Mouse (Mus musculus): Measurements from ENCODE around the gene Fgf10. TPM values are rescaled to one million over a fixed set of nuclear protein-coding genes. Genes with fewer than 3 reads are reported as not detected.

The Fgf10 gene
- 1 to 10 TPM; 5.3 to 6.3 TPM for total RNA-seq (2021)

DNA sequence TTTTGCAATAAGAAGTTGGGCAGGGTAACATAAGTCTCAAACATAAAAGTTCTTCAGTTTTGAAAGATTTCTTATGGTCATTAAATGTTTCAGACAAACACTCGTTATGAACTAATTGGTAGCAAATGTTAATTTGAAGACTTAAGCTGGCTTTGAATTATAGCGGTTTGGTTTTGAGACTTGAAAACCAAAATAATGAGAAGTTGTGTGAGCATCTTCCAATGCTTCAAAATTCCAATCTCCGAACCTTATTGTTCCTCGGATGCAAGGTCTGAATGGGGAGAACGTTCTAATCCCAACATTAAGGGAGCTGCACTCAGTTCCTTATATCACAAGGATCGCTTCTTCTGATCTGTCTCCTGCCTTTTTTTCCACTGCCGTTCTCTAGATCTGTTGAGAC is at the start of gene Fgf10:
Fgf10 (plus strand) TSS at position 301 of the 400 bp plus-strand sequence.
- intact Hi-C loops (cut with DNase I): no loop called here
- no peak for DNase-seq (ENCODE audit: extremely low spot score in 1 of 2, low spot score in 2 of 2)

DNA sequence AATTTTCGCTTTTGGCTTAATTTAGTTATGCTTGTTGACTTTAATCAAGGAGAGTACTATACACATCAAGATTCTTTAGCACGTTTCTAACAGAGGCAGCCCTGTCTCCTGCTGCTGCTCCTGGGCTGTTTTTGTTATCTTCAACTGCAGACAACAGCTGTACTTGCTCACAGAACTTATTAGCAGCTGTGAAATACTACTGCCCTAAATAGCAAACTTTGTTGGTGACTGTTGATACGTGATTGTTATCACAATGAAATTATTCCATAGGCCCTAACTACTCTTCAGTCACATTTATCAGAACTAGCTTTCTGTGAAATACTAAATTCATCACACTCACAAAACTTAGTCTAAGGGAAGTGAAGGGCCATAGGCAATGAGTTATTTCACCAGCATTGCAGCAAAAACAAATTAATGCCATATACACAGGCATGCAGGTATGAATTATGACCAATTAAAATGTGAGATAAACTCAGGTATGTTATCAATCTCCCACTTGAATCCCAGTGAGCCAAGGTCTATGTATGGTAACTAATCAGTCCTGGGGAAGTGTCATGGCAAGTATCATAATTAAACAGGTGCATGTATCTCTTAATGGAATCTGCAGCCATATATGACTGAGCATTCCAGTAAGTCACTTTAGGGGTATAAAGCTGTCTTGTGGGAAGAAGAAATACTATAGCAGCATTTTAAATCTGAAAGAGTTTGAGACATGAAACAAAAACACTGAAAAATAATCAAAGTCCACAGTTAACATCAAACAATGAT is 39.7 kb upstream of the Fgf10 start:
- intact Hi-C loops (cut with DNase I): no loop called here

GRCm38 (mm10) chr13:118631500-118631899 is 38.1 kb upstream of the Fgf10 start:
- intact Hi-C loops (cut with DNase I): no loop called here
- no peak for DNase-seq (ENCODE audit: extremely low spot score in 1 of 2, low spot score in 2 of 2)

More for the DNA sequence above, 39.7 kb upstream of the Fgf10 start:
- DNase-seq (ENCODE audit: extremely low spot score in 1 of 2, low spot score in 2 of 2): no peak

DNA sequence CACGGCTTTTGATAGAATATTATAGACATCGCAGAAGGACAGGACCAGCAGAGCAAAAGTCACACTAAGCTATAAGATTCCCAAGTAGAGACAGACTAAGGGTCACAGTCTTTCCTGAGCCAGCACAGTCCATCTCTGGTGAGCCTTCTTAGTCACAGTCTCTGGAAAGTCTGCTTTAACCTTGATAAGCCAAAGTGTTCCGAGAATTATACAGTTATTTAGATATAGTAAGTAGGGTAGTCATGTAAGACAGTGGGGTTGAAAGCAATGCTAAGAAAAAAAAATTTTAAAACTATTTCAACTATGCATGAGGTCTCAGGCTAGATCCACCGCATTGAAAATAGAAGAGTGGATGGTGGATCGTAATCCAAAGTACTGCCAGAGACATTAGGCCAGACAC is 33.5 kb upstream of the Fgf10 start:
- DNase-seq (ENCODE audit: extremely low spot score in 1 of 2, low spot score in 2 of 2): no peak
- intact Hi-C loops (cut with DNase I): no loop called here

GRCm38 (mm10) chr13:118642585-118642984 is 27.0 kb upstream of the Fgf10 start:
- no peak for DNase-seq (ENCODE audit: extremely low spot score in 1 of 2, low spot score in 2 of 2)

GRCm38 (mm10) chr13:118643138-118643537 is 26.5 kb upstream of the Fgf10 start:
- intact Hi-C loops (cut with DNase I): no loop called here
- no peak for DNase-seq (ENCODE audit: extremely low spot score in 1 of 2, low spot score in 2 of 2)

More at GRCm38 (mm10) chr13:118642585-118642984, 27.0 kb upstream of the Fgf10 start:
- intact Hi-C loops (cut with DNase I): no loop called here

- no peak for DNase-seq (ENCODE audit: extremely low spot score in 1 of 2, low spot score in 2 of 2)
- intact Hi-C loops (cut with DNase I): no loop called here
Measured at GRCm38 (mm10) chr13:118656991-118657390, 12.6 kb upstream of the Fgf10 start.

- intact Hi-C loops (cut with DNase I): no loop called here
- no peak for DNase-seq (ENCODE audit: extremely low spot score in 1 of 2, low spot score in 2 of 2)
Measured at GRCm38 (mm10) chr13:118658031-118658430, 11.6 kb upstream of the Fgf10 start.

DNA sequence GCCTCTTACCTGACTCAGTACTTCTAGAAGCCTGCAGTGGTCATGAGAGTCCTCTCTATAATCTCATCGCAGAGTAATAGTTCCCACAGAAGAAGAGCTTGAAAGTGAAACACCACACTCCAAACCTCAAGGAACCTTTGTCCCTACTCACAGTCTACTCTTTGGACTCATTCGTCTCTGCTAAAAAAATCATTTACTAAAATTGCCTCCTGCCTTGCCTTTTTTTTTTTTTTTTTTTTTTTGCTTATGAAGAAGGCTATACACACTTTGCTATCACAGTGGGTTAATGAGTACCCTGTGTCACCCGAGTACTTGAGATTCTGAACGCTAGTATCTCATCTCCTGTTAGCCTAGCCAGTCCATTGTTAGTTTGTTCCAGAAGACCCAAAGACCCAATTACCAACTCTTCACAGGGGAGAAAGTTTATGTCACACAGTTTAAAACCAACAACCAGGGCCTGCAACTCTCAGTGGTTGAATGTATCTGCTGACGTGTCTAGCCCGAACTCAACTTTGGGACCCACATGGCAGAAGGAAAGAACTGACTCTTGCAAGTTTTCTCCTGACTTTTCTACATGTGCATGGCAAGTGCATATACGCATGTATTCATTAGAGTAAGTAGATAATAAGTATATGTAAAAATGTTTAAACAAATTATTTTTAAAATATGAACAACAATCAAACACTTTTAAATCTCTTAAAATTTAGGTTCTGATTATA is 10.8 kb upstream of the Fgf10 start:
- intact Hi-C loops (cut with DNase I): no loop called here
- no peak for DNase-seq (ENCODE audit: extremely low spot score in 1 of 2, low spot score in 2 of 2)

DNA sequence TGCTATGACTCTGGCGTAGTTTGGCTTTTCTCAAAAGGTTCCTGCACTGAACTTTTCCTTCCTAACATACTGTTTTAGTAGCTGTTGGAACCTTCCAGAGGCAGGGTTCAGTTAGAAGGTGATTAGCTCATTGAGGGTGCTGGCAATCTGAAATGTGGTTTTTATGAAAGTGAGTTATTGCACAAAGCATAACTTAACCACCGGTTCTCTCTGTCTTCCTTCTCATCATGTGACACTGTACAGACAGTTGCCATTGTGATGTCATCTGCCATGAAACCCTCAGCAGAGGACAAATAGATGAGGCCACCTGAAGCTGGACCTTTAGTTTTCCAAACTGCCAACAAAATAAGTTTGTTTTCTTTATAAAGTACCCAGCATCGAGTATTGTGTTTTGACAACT is 7.9 kb upstream of the Fgf10 start:
- intact Hi-C loops (cut with DNase I): no loop called here
- DNase-seq (ENCODE audit: extremely low spot score in 1 of 2, low spot score in 2 of 2): no peak

DNA sequence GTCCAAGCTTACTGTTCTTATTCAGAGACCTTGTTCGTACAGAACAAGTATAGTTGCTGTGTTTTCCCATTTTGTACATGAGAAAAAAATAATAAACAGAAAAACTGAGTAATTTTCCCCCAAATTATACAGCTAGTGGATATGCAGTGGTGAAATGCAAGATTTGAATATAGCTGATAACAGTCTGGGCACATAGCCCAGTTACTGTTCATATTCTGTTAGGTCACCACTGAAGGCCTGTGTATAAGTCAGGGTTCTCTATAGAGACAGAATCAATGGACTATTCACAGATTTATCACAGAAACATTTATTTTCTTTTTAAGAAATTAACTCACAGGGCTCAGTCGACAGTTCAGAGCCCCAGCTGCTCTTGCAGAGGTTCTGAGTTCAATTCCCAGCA is 4.7 kb upstream of the Fgf10 start:
- intact Hi-C loops (cut with DNase I): no loop called here
- DNase-seq (ENCODE audit: extremely low spot score in 1 of 2, low spot score in 2 of 2): no peak

- intact Hi-C loops (cut with DNase I): no loop called here
- no peak for DNase-seq (ENCODE audit: extremely low spot score in 1 of 2, low spot score in 2 of 2)
Measured at GRCm38 (mm10) chr13:118679228-118679627, 9.6 kb downstream of the Fgf10 start.

- DNase-seq (ENCODE audit: extremely low spot score in 1 of 2, low spot score in 2 of 2): no peak
- intact Hi-C loops (cut with DNase I): no loop called here
Measured at GRCm38 (mm10) chr13:118693049-118693448, 23.5 kb downstream of the Fgf10 start.

DNA sequence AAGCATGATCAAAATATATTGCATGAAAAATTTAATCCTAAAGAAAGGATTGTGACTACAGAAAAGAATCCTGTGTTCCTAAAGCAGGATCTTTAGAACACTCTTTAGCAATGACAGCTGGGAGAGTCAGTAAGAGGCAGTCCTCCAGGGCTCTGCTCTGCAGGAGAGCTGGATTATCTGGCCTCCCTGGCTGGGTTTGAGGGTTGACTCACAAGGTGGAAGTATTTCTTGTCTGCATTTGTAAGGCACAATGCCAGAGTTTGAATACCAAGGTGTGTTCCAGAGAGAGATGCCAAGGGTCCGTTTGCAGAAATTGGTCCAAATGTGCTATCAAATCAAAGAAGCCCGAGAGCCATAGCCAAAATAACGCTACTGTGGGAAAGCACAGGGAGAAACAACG is 25.5 kb downstream of the Fgf10 start:
- intact Hi-C loops (cut with DNase I): no loop called here
- DNase-seq (ENCODE audit: extremely low spot score in 1 of 2, low spot score in 2 of 2): no peak

- no peak for DNase-seq (ENCODE audit: extremely low spot score in 1 of 2, low spot score in 2 of 2)
- intact Hi-C loops (cut with DNase I): no loop called here
Measured at GRCm38 (mm10) chr13:118703727-118704126, 34.1 kb downstream of the Fgf10 start.

DNA sequence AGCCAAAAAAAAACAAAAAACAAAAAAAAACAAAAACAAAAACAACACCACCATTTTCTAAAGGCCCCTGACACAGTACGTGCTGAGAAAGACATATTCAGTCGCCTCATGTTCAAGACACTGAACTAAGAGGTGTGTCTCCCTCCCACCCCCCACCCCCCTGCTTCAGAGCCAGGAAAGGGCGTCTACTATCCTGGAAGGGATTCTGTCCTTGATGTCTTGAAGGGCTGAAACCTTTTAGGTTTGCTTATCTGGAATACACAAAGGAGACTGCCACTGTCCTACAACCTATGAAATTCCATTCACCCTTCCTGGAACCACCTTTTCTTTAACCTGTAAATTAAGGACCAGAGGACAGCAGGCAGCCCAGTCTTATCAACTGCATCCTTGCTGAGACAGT is 36.1 kb downstream of the Fgf10 start:
- no peak for DNase-seq (ENCODE audit: extremely low spot score in 1 of 2, low spot score in 2 of 2)
- intact Hi-C loops (cut with DNase I): no loop called here

- intact Hi-C loops (cut with DNase I): loop anchor here (10.0 kb wide), 1 partner anchor 295 kb away; no protein-coding TSS in a partner anchor
- DNase-seq (ENCODE audit: extremely low spot score in 1 of 2, low spot score in 2 of 2): no peak
Measured at GRCm38 (mm10) chr13:118709912-118710311, 40.3 kb downstream of the Fgf10 start.

GRCm38 (mm10) chr13:118713626-118714150 is 44.1 kb downstream of the Fgf10 start:
- DNase-seq (ENCODE audit: extremely low spot score in 1 of 2, low spot score in 2 of 2): no peak

DNA sequence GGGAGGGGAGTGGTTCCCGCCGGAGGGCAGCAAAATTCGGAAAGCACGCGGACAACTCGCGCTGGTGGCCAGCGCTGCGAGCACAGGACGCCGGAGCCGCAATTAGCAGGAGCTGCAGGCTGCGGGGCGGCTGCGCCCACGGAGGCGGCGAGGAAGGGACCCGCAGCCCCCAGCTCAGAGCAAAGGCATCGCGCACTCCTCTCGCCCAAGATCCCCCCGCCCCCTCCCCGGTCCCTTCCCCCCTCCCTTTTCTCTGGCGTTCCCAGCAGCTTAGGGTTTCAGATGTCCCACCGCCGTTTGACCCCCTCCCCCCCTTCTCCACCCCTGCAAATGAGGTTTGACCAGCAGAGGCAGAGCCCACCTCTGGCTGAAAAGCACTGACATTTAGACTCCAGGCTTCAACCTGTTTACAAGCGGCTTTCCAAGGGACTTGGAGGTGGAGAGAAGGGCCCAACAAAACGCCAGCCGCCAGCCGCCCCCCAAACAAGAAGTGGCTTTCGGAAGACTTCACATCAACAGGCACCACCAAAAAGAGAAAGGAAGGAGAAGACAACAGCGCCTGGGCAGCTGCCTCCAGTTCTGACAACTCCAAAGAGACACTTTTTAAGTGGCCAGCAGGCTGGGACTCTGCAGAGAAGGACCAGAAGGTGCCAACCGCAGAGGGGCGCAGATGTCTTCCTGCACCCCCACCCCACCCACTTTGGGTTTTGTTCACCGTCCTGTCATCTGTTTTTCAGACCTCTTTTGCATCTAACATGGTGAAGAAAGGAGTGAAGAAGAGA is 44.9 kb downstream of the Fgf10 start:
- DNase-seq (ENCODE audit: extremely low spot score in 1 of 2, low spot score in 2 of 2): peak in 1 of 2 experiments; percentile 26

More at GRCm38 (mm10) chr13:118713626-118714150, 44.1 kb downstream of the Fgf10 start:
- intact Hi-C loops (cut with DNase I): loop anchor here (10.0 kb wide), 1 partner anchor 299 kb away; no protein-coding TSS in a partner anchor

More for the DNA sequence above, 44.9 kb downstream of the Fgf10 start:
- intact Hi-C loops (cut with DNase I): loop anchor here (10.0 kb wide), 1 partner anchor 300 kb away; no protein-coding TSS in a partner anchor

Data from left cerebral cortex, postnatal 10 days (tissue).